Mouse (Mus musculus) midbrain, embryonic 14.5 days (tissue): ENCODE results near the gene Hs3st5. TPM values are rescaled to one million over a fixed set of nuclear protein-coding genes. Genes with fewer than 3 reads are reported as not detected.
"Not testable (repeated sequence)": the region's sequence is repeated elsewhere in the genome, so short reads cannot be mapped to it uniquely, and the experiment has no call there.

Experiments used
- ATAC-seq: fragments of 200-750 bp; cut with Nextera tagmentation; 2 replicates; pipeline ENCODE4 v1.8.0; 2017; ENCODE audit warnings: moderate number of reproducible peaks, moderate library complexity; ENCODE audit not compliant: low FRiP score, low TSS enrichment
- DNase-seq: peaks from one replicate; pipeline ENCODE4 v3.0.0-alpha.2; 2015
- H3K27ac ChIP-seq: fragments of 300-500 bp; sonication (generic); replicated peaks from 2 replicates; pipeline ENCODE4 v1.5.1; 2014; ENCODE audit warnings: mild to moderate bottlenecking, low read depth, low read length, moderate library complexity
- H3K27me3 ChIP-seq: fragments of 300-500 bp; sonication (generic); 2 replicates; pipeline ENCODE4 v1.6.1; 2014; ENCODE audit warnings: low read length, control low read depth, mixed read lengths; ENCODE audit not compliant: control insufficient read depth, insufficient read depth
- H3K36me3 ChIP-seq: fragments of 300-500 bp; sonication (generic); 2 replicates; pipeline ENCODE4 v1.6.1; 2014; ENCODE audit warnings: low read length, control low read depth; ENCODE audit not compliant: control insufficient read depth, insufficient read depth
- H3K4me1 ChIP-seq: fragments of 300-500 bp; sonication (generic); 2 replicates; pipeline ENCODE4 v1.6.1; 2014; ENCODE audit warnings: mild to moderate bottlenecking, antibody characterized with exemption, low read length, control low read depth; ENCODE audit not compliant: control insufficient read depth, insufficient read depth
- H3K4me2 ChIP-seq: fragments of 300-500 bp; sonication (generic); 2 replicates; pipeline ENCODE4 v1.6.1; 2014; ENCODE audit warnings: mild to moderate bottlenecking, low read length, moderate library complexity
- H3K4me3 ChIP-seq: fragments of 300-500 bp; sonication (generic); replicated peaks from 2 replicates; pipeline ENCODE4 v1.5.1; 2014; ENCODE audit warnings: low read depth, low read length
- H3K9ac ChIP-seq: fragments of 300-500 bp; sonication (generic); replicated peaks from 2 replicates; pipeline ENCODE4 v1.6.1; 2014; ENCODE audit warnings: mild to moderate bottlenecking, low read length, moderate library complexity
- H3K9me3 ChIP-seq: fragments of 300-500 bp; sonication (generic); 2 replicates; pipeline ENCODE4 v1.6.1; 2016; ENCODE audit warnings: low read length, control low read depth, mixed read lengths; ENCODE audit not compliant: control insufficient read depth
- WGBS: fragments of 180-500 bp; shearing (Covaris S2); extraction: QIAGEN DNeasy Blood & Tissue Kit; methylation state at CpG from one replicate; pipeline ENCODE4 v1.1.7; 2014; 5-methylcytosine and 5-hydroxymethylcytosine counted together
- polyA plus RNA-seq: library from polyadenylated mRNA; unstranded; fragments of >200 nt; fragmentation: Nextera tagmentation; extraction: Ambion mirVana; gene quantifications from 2 replicates; pipeline ENCODE4 v1.2.1, GENCODE M21; 2014

Gene Hs3st5
- polyA plus RNA-seq, 1 experiment from 2014 or later = 23.0 TPM

- H3K27ac ChIP-seq = no peak overlapping the region
- H3K4me2 ChIP-seq = no peak overlapping the region
- H3K4me1 ChIP-seq = no peaks in the 10 kb centered on the region
- ATAC-seq (no peak), DNase-seq (no peak)
- WGBS = 92% methylated on average over 1 of the region's 1 CpGs
- H3K27me3 ChIP-seq = no peaks in the 10 kb centered on the region
- H3K9me3 ChIP-seq = no peaks in the 10 kb centered on the region
- H3K36me3 ChIP-seq = no peaks in the 10 kb centered on the region
- no peak overlapping the region for H3K4me3 ChIP-seq
- no peak overlapping the region for H3K9ac ChIP-seq
Measured at GRCm38 (mm10) chr10:36610400-36610799, 103.8 kb downstream of the Hs3st5 start.

DNA sequence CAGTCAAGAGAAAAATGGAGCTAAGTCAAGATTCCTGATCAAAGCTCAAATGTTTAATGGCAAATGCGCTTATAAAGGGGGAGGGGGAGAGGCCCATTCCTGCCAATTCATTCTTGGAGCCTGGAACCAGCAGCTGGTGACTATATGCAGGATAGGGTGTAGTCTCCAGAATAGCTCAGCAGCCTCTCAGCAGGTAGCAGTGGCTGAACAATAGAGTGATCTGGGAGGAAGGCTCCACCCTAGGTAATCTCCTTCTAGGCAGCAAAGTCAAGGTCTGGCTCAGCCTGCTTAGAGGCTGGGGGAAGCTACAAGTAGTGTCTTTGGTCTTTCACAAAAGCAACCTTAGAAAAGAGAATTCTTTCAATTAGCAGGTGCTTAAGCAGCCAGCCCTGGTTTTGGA, 104.8 kb downstream of the Hs3st5 start:
- 24% methylated on average over 1 of the region's 1 CpGs for WGBS

GRCm38 (mm10) chr10:36623037-36623436, 116.4 kb downstream of the Hs3st5 start:
- WGBS = 83% methylated on average over 1 of the region's 1 CpGs
- Histone ChIP-seq H3K9me3 (no peaks in the 10 kb centered on the region), H3K27ac (no peak overlapping the region), H3K4me1 (no peaks in the 10 kb centered on the region), H3K4me3 (no peak overlapping the region), H3K27me3 (no peaks in the 10 kb centered on the region), H3K36me3 (no peaks in the 10 kb centered on the region), H3K9ac (no peak overlapping the region), H3K4me2 (no peak overlapping the region)
- ATAC-seq = no peak
- no peak for DNase-seq

More for the DNA sequence above, 104.8 kb downstream of the Hs3st5 start:
- not testable (repeated sequence) for H3K27ac ChIP-seq, H3K9ac ChIP-seq, H3K4me2 ChIP-seq, H3K36me3 ChIP-seq, H3K4me1 ChIP-seq, H3K4me3 ChIP-seq, H3K27me3 ChIP-seq, DNase-seq, H3K9me3 ChIP-seq, ATAC-seq

DNA sequence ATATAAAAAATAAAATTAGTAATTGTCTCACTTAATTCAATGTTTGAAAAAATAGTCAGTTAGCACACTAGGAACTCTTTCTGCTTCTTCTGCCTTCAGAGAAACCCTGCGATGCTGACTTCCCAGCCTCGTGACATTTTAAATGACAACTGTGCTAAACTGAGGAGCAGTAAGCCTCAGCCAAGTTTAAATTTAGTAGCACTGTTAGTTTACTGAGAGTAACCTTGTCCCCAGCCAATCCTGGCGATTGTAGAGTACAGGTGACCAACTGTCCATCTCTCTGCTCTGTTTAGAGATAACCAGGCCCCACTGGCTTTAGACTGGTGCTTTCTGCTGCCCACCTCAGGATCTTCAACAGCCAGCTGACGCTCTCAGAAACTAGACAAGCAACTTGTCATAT, 121.3 kb downstream of the Hs3st5 start:
- H3K4me3 ChIP-seq = no peak overlapping the region
- H3K4me2 ChIP-seq = no peak overlapping the region
- no peaks in the 10 kb centered on the region for H3K4me1 ChIP-seq
- H3K9ac ChIP-seq = no peak overlapping the region
- no peaks in the 10 kb centered on the region for H3K27me3 ChIP-seq
- no peaks in the 10 kb centered on the region for H3K36me3 ChIP-seq
- DNase-seq = no peak
- H3K9me3 ChIP-seq = no peaks in the 10 kb centered on the region
- 92% methylated on average over 4 of the region's 4 CpGs for WGBS
- no peak overlapping the region for H3K27ac ChIP-seq
- no peak for ATAC-seq

DNA sequence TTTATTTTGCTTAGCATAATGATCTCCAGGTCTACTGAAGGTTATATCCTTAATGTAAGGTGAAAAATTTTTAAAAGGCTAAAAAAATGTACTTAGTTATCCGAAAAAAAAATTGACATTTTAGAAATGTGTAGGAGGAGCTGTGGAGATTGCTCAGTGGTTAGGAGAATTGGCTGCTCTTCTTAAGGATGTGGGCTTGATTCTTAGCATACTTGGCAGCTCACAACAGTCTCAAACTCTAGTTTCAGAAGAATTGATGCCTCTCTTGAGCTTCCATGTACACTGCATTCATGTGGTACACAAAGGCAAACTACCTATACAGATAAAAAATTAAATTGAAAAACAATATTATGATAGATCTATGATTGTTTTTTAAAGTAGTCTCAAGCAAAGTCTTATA, 125.1 kb downstream of the Hs3st5 start:
- Histone ChIP-seq H3K36me3 (no peaks in the 10 kb centered on the region), H3K27me3 (no peaks in the 10 kb centered on the region), H3K4me1 (no peaks in the 10 kb centered on the region), H3K27ac (no peak overlapping the region), H3K9ac (no peak overlapping the region), H3K4me2 (no peak overlapping the region), H3K4me3 (no peak overlapping the region), H3K9me3 (no peaks in the 10 kb centered on the region)
- WGBS = 83% methylated on average over 1 of the region's 1 CpGs
- no peak for DNase-seq
- no peak for ATAC-seq

DNA sequence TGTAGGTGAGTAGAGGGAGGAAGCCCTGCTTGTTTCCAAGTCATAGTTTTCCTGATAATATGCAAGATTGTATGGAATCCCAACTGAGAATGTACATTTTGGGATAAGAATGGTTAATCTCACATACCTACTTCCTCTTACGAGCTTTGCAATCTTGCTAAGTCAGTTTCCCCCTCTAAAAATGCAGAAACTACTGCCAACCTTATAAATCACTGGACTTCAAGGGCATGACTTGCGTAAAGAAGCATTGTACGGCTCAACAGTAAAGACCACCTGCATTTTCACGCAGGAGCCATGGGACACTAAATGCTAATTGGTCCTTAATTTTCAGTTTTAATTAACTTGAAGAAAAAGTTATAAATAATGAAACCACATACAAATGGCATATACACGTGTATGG, 144.0 kb downstream of the Hs3st5 start:
- ATAC-seq (no peak), DNase-seq (no peak)
- Histone ChIP-seq H3K4me3 (no peak overlapping the region), H3K9ac (no peak overlapping the region), H3K4me1 (no peaks in the 10 kb centered on the region), H3K27ac (no peak overlapping the region), H3K27me3 (no peaks in the 10 kb centered on the region), H3K36me3 (no peaks in the 10 kb centered on the region), H3K9me3 (no peaks in the 10 kb centered on the region), H3K4me2 (no peak overlapping the region)
- 91% methylated on average over 5 of the region's 5 CpGs for WGBS

DNA sequence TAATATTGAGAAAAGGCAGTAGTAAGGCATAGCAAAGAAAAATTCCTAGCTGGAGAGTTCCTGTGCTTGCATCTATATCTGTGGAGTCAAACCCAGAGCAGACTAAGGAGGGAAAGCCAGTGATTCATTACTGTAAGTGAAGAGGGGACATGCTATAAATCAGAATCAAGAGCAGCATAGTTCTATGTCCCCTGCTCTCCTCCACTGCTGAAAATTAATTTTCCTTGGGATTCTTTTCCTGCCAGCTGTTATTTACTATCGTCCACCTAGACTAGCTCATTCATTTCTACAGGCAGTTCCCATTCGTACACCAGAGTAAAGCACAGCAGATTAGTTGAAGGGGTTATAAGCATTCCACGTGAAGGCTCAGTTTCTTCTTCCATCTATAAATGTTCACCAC, 207.4 kb downstream of the Hs3st5 start:
- H3K4me2 ChIP-seq = no peak overlapping the region
- H3K4me3 ChIP-seq = no peak overlapping the region
- WGBS = 88% methylated on average over 3 of the region's 3 CpGs
- H3K27me3 ChIP-seq = no peaks in the 10 kb centered on the region
- H3K27ac ChIP-seq = no peak overlapping the region
- no peaks in the 10 kb centered on the region for H3K9me3 ChIP-seq
- DNase-seq (no peak), ATAC-seq (no peak)
- H3K9ac ChIP-seq = no peak overlapping the region
- H3K4me1 ChIP-seq = no peaks in the 10 kb centered on the region
- no peaks in the 10 kb centered on the region for H3K36me3 ChIP-seq

GRCm38 (mm10) chr10:36726239-36726638, 219.6 kb downstream of the Hs3st5 start:
- H3K4me2 ChIP-seq = no peak overlapping the region
- 76% methylated on average over 3 of the region's 3 CpGs for WGBS
- H3K9me3 ChIP-seq = no peaks in the 10 kb centered on the region
- no peaks in the 10 kb centered on the region for H3K36me3 ChIP-seq
- no peak overlapping the region for H3K4me3 ChIP-seq
- H3K4me1 ChIP-seq = no peaks in the 10 kb centered on the region
- ATAC-seq (no peak), DNase-seq (peak; percentile 9)
- no peak overlapping the region for H3K27ac ChIP-seq
- H3K27me3 ChIP-seq = no peaks in the 10 kb centered on the region
- H3K9ac ChIP-seq = no peak overlapping the region

DNA sequence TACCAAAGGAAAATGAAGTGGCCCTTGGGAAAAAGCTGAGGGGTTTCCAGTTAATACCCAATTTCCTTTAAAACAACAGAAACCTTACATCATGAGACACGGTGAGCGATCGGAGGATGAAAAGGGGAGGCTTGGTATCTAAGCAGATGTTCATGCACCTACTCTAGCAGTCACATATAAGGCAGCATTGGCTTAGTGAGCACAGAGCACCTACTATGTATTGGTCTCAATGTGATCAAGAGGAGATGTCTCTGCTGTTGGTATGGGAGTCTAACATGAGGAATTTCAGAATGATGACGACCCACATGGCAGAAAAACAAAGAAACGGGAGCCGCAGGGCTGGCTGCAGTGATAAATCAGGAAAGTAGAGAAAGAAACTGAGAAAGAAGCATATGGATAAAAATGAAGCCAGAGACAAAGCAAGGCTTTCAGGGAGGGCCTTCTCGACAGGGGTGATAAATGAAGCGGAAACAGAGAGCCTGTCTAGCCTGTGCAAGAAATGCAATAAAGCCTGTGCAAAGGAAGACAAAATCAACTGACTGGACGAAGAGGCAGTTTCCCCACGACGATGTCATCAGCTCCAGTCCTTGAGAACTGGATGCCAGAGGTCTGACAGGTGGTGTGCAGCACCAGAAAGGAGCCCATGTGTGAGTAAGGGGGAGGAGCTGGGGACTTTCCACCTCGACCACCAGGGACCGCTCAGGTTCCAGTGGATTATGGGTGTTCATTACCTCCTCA, 222.9 kb downstream of the Hs3st5 start:
- whole genome bisulfite sequencing = 62% methylated on average over 13 of the region's 13 CpGs
- no peak for ATAC-seq

More for the DNA sequence above, 222.9 kb downstream of the Hs3st5 start:
- Histone ChIP-seq H3K9ac (no peak overlapping the region), H3K4me3 (no peak overlapping the region), H3K27ac (no peak overlapping the region), H3K4me1 (no peaks in the 10 kb centered on the region), H3K36me3 (no peaks in the 10 kb centered on the region), H3K9me3 (no peaks in the 10 kb centered on the region), H3K27me3 (no peaks in the 10 kb centered on the region), H3K4me2 (no peak overlapping the region)
- DNase-seq = no peak
